Mouse (Mus musculus): ENCODE measurements around the gene Aicda.
"Not testable (repeated sequence)": the region's sequence is repeated elsewhere in the genome, so short reads cannot be mapped to it uniquely, and the experiment has no call there.

DNA sequence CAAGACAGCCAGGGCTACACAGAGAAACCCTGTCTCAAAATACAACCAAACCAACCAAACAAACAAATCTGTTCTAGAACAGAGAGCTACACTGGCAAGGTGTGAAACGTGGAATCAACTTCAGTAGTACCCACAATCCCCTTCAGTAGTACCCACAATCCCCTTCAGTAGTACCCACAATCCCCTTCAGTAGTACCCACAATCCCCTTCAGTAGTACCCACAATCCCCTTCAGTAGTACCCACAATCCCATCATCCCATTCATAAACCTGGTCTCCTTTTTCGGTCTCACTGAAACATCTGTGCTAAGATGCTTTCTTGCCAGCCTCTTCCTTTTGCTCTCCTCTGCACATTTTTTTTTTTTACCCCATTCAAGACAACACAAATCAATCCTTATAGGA, 37.8 kb upstream of the Aicda start:
- TF ChIP-seq CTCF (IDR thresholded peaks at IDR 0.05; ENCODE audit: insufficient read depth, low read length); POLR2A (IDR thresholded peaks at IDR 0.05; ENCODE audit: borderline replicate concordance, extremely low read depth, low read depth, low read length): not testable (repeated sequence)

Data from lung, adult 2 months (tissue).